Mouse (Mus musculus) ovary, postnatal 14 days (tissue): ENCODE results near the gene Ppp3cb.
"Not testable (repeated sequence)": the region's sequence is repeated elsewhere in the genome, so short reads cannot be mapped to it uniquely, and the experiment has no call there.

ENCODE experiments used
- DNase-seq: peaks from one replicate; pipeline ENCODE4 v3.0.0; 2022; ENCODE audit warnings: low spot score

Gene Ppp3cb

GRCm38 (mm10) chr14:20546415-20546814 is at the start of gene Ppp3cb:
Ppp3cb (minus strand) TSS chr14:20546573.
- peak; percentile 59 for DNase-seq

GRCm38 (mm10) chr14:20595781-20596180 is 49.4 kb upstream of the Ppp3cb start:
- no peak for DNase-seq

GRCm38 (mm10) chr14:20587458-20587857 is 41.1 kb upstream of the Ppp3cb start:
- DNase-seq, result no peak

GRCm38 (mm10) chr14:20578822-20579407 is 32.5 kb upstream of the Ppp3cb start:
- DNase-seq, result no peak

GRCm38 (mm10) chr14:20576179-20576578 is 29.8 kb upstream of the Ppp3cb start:
- peak; percentile 71 for DNase-seq

- DNase-seq, result not testable (repeated sequence)
Observed at GRCm38 (mm10) chr14:20573196-20573595, 26.8 kb upstream of the Ppp3cb start.

GRCm38 (mm10) chr14:20565256-20566021 is 19.1 kb upstream of the Ppp3cb start:
- DNase-seq, result no peak

GRCm38 (mm10) chr14:20564692-20565091 is 18.3 kb upstream of the Ppp3cb start:
- no peak for DNase-seq

- no peak for DNase-seq
Observed at GRCm38 (mm10) chr14:20561897-20562296, 15.5 kb upstream of the Ppp3cb start.

- DNase-seq, result no peak
Observed at GRCm38 (mm10) chr14:20550136-20550535, 3.8 kb upstream of the Ppp3cb start.

GRCm38 (mm10) chr14:20545529-20546331 is 643 bp downstream of the Ppp3cb start:
- DNase-seq, result peak; percentile 84

- DNase-seq, result no peak
Observed at GRCm38 (mm10) chr14:20544467-20545411, 1.6 kb downstream of the Ppp3cb start.

GRCm38 (mm10) chr14:20529643-20530042 is 16.7 kb downstream of the Ppp3cb start:
- no peak for DNase-seq

- no peak for DNase-seq
Observed at GRCm38 (mm10) chr14:20520179-20520578, 26.2 kb downstream of the Ppp3cb start.

- no peak for DNase-seq
Observed at GRCm38 (mm10) chr14:20508424-20508823, 37.9 kb downstream of the Ppp3cb start.

GRCm38 (mm10) chr14:20502966-20503365 is 43.4 kb downstream of the Ppp3cb start:
- no peak for DNase-seq

GRCm38 (mm10) chr14:20499982-20500381 is 46.4 kb downstream of the Ppp3cb start:
- no peak for DNase-seq

GRCm38 (mm10) chr14:20496603-20497002 is 49.8 kb downstream of the Ppp3cb start, which contains the start of gene Mss51:
Mss51 (minus strand) TSS chr14:20496901.
- DNase-seq, result no peak

- DNase-seq, result no peak
Observed at GRCm38 (mm10) chr14:20486031-20486430, 60.3 kb downstream of the Ppp3cb start.

GRCm38 (mm10) chr14:20482051-20482751 is 64.2 kb downstream of the Ppp3cb start:
- no peak for DNase-seq

- DNase-seq, result no peak
Observed at GRCm38 (mm10) chr14:20481211-20481610, 65.2 kb downstream of the Ppp3cb start.
